Mouse (Mus musculus) megakaryocyte-erythroid progenitor cell, adult 5-6 weeks (primary cell): ENCODE results near the gene Cdk11b. TPM values are rescaled to one million over a fixed set of nuclear protein-coding genes. Genes with fewer than 3 reads are reported as not detected.
"Not testable (repeated sequence)": the region's sequence is repeated elsewhere in the genome, so short reads cannot be mapped to it uniquely, and the experiment has no call there.

Source experiments
- ATAC-seq: replicated peaks from 2 replicates; pipeline ENCODE4 v1.8.0; 2016; ENCODE audit warnings: mild to moderate bottlenecking, inconsistent platforms; ENCODE audit not compliant: severe bottlenecking, poor library complexity, low FRiP score, low TSS enrichment
- total RNA-seq, 2 experiments: library from RNA; stranded (forward) in 1 of 2; stranded (reverse) in 1 of 2; fragments of 200-1000, 215-1000 nt in 1 of 2; fragments of >200 nt in 1 of 2; fragmentation: Nextera tagmentation in 1 of 2; gene quantifications; 2 replicates each; pipeline ENCODE4 v1.2.3; 2014 to 2017

The Cdk11b gene
- total RNA-seq, 2 experiments from 2014 or later: 67.9 to 74.1 TPM

- peak; percentile 62 for ATAC-seq
Observed at GRCm38 (mm10) chr4:155602753-155603152, 21.9 kb upstream of the Cdk11b start.

- ATAC-seq: no peak
Observed at GRCm38 (mm10) chr4:155603801-155604200, 20.9 kb upstream of the Cdk11b start.

GRCm38 (mm10) chr4:155605132-155605531 is 19.5 kb upstream of the Cdk11b start:
- ATAC-seq: no peak

GRCm38 (mm10) chr4:155606825-155607224 is 17.8 kb upstream of the Cdk11b start:
- ATAC-seq: no peak

GRCm38 (mm10) chr4:155611860-155612259 is 12.8 kb upstream of the Cdk11b start:
- ATAC-seq: no peak

GRCm38 (mm10) chr4:155613264-155613663 is 11.4 kb upstream of the Cdk11b start:
- no peak for ATAC-seq

GRCm38 (mm10) chr4:155618321-155618720 is 6.3 kb upstream of the Cdk11b start:
- peak; percentile 87 for ATAC-seq

GRCm38 (mm10) chr4:155630267-155630666 is 5.6 kb downstream of the Cdk11b start:
- ATAC-seq: no peak

- no peak for ATAC-seq
Observed at GRCm38 (mm10) chr4:155635766-155636499, 11.3 kb downstream of the Cdk11b start.

- ATAC-seq: no peak
Observed at GRCm38 (mm10) chr4:155643531-155643930, 18.9 kb downstream of the Cdk11b start.

- not testable (repeated sequence) for ATAC-seq
Observed at GRCm38 (mm10) chr4:155645308-155645707, 20.7 kb downstream of the Cdk11b start, which contains the start of gene Gm10563. Gm10563 (minus strand) TSS chr4:155645408.

- ATAC-seq: no peak
Observed at GRCm38 (mm10) chr4:155645721-155646120, 21.1 kb downstream of the Cdk11b start.

GRCm38 (mm10) chr4:155649355-155649754 is 24.7 kb downstream of the Cdk11b start:
- ATAC-seq: no peak

- ATAC-seq: no peak
Observed at GRCm38 (mm10) chr4:155651553-155652269, 27.1 kb downstream of the Cdk11b start.

- ATAC-seq: no peak
Observed at GRCm38 (mm10) chr4:155652283-155653085, 27.8 kb downstream of the Cdk11b start.

- no peak for ATAC-seq
Observed at GRCm38 (mm10) chr4:155653086-155653450, 28.4 kb downstream of the Cdk11b start, which contains the start of gene Mmp23. Mmp23 (minus strand) TSS chr4:155653384.

- no peak for ATAC-seq
Observed at GRCm38 (mm10) chr4:155653451-155654182, 29.0 kb downstream of the Cdk11b start.

- no peak for ATAC-seq
Observed at GRCm38 (mm10) chr4:155654183-155654455, 29.5 kb downstream of the Cdk11b start.

GRCm38 (mm10) chr4:155654456-155655298 is 30.0 kb downstream of the Cdk11b start:
- peak; percentile 43 for ATAC-seq
